Comparison of ENCODE assay signal across 16 mouse cellular contexts in the genomic region with DNA sequence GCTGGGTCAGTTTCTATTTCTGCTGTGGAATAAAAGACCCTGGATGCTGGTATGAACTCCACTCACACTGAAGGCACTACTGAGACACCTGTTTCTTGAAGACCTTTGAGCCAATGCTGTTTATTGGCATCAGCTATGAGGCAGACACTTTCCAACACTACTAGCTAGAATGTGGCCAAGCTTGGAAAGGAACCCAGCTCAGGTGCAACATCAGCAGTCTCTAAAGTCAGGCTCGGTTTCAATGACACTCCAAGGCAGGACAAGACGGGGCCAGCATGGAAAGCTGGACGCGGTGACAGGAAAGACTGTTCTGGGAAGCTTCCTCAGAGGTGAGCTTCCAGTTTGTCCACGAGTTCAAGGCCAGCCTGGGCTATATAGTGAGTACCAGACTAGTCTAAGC.
"Had no signal": no experiment of that assay in that cellular context is flagged by ENCODE, and none has a peak within 500 bp of the region (broad histone marks: within the 10 kb centered on the region; RNA-seq: fewer than 3 reads in every experiment).

No protein-coding gene starts in this region.

- DNase-seq: kidney, adult 18-20 months; kidney, postnatal 4 days; liver, embryonic 13.5 days; liver, postnatal 0 days; lung, postnatal 14 days; spleen, adult 18-20 months; thymus, adult 18-20 months; thymus, postnatal 25 days had no signal

- H3K4me2 ChIP-seq: intestine, embryonic 15.5 days; liver, embryonic 13.5 days; lung, embryonic 15.5 days; midbrain, embryonic 12.5 days had no signal

- ATAC-seq: liver, postnatal 0 days; midbrain, embryonic 16.5 days had no signal

- H3K36me3 ChIP-seq: intestine, embryonic 15.5 days; limb, embryonic 10.5 days; liver, embryonic 13.5 days; lung, embryonic 15.5 days; midbrain, embryonic 12.5 days had no signal

- H3K4me3 ChIP-seq: intestine, embryonic 15.5 days; layer of hippocampus, adult 2 months; limb, embryonic 10.5 days; liver, embryonic 13.5 days; lung, embryonic 15.5 days; megakaryocyte, embryonic 14.5 days; midbrain, embryonic 12.5 days had no signal

- H3K4me1 ChIP-seq: limb, embryonic 10.5 days; midbrain, embryonic 12.5 days had no signal

- H3K27me3 ChIP-seq: intestine, embryonic 15.5 days; liver, embryonic 13.5 days; lung, embryonic 15.5 days; midbrain, embryonic 12.5 days had no signal

- H3K27ac ChIP-seq: intestine, embryonic 15.5 days; layer of hippocampus, adult 2 months; limb, embryonic 10.5 days; liver, embryonic 13.5 days; lung, embryonic 15.5 days; macrophage; midbrain, embryonic 12.5 days had no signal

- H3K9ac ChIP-seq: intestine, embryonic 15.5 days; liver, embryonic 13.5 days; liver, postnatal 0 days; lung, embryonic 15.5 days; midbrain, embryonic 12.5 days had no signal

- H3K9me3 ChIP-seq: intestine, embryonic 15.5 days; limb, embryonic 10.5 days; liver, embryonic 13.5 days; lung, embryonic 15.5 days; midbrain, embryonic 12.5 days had no signal
